Mouse (Mus musculus) forelimb bud, embryonic 11.5 days (tissue): Measurements from ENCODE around the gene Kdm2b.
"Not testable (repeated sequence)": the region's sequence is repeated elsewhere in the genome, so short reads cannot be mapped to it uniquely, and the experiment has no call there.

Experiments used
- DNase-seq: peaks from one replicate; pipeline ENCODE4 v3.0.0-alpha.2; 2012; ENCODE audit warnings: low read depth, low spot score

The Kdm2b gene

DNA sequence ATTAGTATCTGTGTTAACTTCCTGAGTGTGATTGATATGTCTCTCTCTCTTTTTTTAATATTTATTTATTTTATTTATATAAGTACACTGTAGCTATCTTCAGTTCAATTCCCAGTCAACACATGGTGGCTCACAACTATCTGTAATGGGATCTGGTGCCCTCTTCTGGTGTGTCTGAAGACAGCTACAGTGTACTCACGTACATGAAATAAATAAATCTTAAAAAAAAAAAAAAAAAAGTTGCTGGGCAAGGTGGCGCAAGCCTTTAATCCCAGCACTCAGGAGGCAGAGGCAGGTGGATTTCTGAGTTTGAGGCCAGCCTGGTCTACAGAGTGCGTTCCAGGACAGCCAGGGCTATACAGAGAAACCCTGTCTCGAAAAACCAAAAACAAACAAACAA, 14.9 kb downstream of the Kdm2b start:
- not testable (repeated sequence) for DNase-seq

- no peak for DNase-seq
These were observed 17.5 kb downstream of the Kdm2b start for GRCm38 (mm10) chr5:122972116-122972515.

DNA sequence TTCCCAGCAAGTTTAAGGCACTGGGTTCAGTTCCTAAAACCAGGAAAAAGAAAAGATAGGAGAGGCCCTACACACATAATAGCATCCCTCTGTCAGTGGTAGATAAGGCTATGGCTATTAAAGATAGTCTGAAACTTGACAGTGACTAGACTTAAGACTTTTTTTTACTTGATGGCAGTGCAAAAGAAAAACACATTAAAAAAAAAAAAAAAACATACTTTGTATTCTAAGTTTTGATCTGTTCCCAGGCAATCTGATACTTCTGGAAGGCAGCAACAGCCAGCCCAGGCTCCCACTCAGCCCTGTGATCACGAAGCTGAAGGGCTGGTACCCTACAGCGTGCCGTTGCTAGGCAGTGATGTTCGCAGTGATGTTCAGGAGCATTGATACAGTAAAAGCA, 18.2 kb downstream of the Kdm2b start:
- no peak for DNase-seq

DNA sequence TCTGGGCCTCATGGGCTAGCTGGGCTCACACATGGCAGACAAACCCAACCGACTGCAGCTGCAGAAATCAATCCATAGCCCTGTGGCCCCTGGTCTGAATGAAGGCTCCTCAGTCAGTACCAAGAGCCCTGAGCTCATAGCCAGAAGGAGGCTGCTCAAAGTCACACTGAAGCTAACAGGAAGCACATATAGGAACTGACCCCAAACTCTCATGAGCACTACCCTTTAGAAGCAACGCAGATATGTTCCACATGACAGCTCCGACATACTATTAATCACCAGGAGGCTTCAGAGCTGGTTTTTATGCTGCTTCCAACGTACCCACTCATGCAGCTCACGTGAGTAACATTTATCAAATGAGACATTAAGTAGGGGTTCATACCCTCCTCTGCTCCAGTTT, 19.6 kb downstream of the Kdm2b start:
- DNase-seq, result no peak

DNA sequence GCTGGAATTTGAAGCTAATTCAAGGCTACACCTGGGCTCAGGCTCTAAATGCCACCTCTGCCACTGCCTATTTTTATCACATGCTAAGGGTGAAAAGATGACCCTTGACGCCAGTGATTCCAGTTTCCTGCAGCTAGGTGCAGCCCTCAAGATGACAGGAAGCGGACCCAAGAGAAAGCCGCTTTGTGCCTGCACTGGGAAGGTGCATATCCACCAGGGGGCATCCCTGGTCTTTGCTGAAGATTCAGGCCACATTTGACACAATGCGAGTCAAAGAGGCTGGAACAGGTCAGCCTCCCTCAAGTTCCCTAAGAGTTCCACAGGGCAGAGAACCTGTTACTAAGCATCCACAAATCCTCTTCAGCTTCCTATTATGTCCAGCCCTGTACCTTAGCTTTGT, 21.3 kb downstream of the Kdm2b start:
- DNase-seq, result peak; percentile 67

- DNase-seq, result no peak
These were observed 24.2 kb downstream of the Kdm2b start for GRCm38 (mm10) chr5:122965427-122965826.

DNA sequence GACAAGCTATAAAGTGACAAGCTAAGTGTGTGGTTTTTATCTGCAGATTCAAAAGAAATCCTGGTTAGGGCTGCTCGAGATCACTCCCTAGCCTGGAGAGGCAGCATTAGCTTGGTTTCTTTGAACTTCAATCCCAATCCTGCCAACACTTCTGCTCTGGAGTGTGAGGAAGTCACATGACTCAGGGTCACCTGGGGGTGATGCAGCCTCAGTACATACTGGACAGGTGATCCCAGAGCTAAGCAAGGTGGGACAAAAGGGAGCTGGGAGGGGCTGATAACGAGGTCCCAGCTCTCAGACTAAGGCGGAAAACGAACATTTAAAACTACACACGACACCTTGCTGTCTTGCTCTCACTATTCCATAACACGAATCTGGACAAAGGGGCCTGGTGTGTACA, 24.8 kb downstream of the Kdm2b start:
- DNase-seq, result no peak

DNA sequence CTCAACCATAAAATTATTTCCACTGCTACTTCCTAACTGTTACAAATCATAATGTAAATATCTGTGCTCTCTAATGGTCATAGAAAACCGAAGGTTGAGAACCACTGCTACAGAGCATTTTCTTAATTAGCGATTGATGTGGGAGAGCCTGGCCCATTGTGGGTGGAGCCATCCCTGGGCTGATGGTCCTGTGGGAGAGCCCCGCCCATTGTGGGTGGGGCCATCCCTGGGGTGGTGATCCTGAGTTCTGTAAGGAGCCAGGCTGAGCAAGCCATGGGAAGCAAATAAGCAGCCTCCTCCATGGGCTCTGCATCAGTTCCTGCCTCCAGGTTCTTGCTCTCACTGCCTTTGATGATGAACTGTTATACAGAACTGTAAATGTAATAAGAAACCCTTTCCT, 27.7 kb downstream of the Kdm2b start:
- DNase-seq, result no peak

- DNase-seq, result no peak
These were observed 30.2 kb downstream of the Kdm2b start for GRCm38 (mm10) chr5:122959391-122959790.

GRCm38 (mm10) chr5:122956059-122956458, 33.6 kb downstream of the Kdm2b start:
- DNase-seq, result no peak

GRCm38 (mm10) chr5:122951913-122952641, 37.5 kb downstream of the Kdm2b start:
- no peak for DNase-seq

DNA sequence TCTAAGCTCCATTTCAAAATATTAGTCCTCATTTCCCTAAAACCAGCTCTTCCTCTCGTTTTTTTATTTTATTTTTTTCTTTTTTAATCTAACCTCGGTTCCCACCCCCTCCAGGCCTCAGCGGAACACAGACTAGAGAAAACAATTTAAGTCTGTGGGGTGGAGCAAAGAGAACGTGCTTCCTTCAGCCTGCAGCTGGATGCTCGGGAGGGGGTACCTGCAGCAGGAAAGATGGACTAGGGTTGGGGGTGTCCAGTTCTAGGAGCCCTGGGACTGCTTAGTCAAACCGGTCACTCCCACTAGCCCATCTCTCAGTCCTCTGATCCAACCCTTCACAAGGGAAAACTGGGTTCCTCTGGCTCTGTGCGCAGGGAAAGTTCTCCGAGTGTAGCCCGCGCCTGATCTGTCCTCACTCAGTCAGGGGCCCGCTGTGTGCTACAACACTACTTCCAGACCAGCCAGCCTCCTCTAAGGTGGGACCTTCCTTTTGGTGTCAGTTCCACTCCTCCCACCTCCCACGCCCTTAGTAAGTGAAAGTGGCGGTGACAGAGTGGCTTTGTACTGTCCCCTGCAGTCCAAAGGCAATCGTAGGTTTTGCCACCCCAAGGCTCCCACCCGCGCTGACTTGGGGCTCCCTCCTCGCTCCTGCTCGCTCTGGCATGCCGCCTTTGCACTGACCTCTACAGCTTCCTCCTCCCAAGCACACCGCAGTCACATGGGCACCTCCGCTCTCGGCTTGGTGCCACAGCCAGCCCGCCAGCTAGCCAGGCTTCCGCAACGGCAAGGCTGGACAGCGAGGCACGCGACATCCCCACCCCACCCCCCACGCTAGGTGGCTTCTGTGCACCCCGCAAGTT, 38.3 kb downstream of the Kdm2b start:
- no peak for DNase-seq

GRCm38 (mm10) chr5:122950329-122950953, 39.2 kb downstream of the Kdm2b start:
- DNase-seq, result peak; percentile 60

DNA sequence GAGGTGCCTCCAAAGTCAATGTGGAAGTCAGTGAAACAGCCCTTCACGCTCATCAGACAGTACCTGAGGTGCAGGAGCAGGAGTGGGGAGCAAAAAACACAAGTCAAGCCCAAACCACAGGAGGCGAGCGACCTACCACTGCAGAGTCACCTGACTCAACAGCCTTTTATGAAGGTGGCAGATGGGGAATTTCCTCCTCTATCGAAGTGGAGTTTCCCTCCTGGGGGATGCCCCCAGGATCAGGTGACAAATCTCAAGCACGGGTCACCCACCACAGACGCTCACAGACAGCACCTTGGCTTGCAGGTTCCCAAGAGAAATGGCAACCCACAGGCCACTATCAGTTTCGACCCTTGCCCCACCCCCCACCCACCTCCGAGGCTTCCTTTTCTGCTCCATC, 40.5 kb downstream of the Kdm2b start:
- no peak for DNase-seq

GRCm38 (mm10) chr5:122947534-122947933, 42.1 kb downstream of the Kdm2b start:
- DNase-seq, result no peak

DNA sequence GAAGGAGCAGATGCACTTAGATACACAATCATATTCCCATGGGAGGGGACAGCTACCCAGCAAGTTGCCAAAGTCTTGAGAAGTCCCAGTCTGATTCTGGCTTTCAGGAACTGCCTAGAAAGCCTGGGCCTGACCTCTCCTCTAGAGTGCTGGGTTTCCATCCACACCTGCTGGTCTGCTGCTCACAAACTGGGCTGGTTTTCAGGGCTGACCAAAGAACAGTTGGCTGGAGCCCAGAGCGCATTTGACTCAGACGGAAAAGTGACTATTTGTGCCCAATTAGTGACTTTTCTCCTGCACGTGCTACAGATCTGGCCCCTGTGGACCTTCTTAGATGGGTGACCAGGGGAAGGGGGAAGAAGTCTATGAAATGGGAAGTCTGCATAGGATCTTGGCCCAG, 50.9 kb downstream of the Kdm2b start:
- DNase-seq, result no peak

DNA sequence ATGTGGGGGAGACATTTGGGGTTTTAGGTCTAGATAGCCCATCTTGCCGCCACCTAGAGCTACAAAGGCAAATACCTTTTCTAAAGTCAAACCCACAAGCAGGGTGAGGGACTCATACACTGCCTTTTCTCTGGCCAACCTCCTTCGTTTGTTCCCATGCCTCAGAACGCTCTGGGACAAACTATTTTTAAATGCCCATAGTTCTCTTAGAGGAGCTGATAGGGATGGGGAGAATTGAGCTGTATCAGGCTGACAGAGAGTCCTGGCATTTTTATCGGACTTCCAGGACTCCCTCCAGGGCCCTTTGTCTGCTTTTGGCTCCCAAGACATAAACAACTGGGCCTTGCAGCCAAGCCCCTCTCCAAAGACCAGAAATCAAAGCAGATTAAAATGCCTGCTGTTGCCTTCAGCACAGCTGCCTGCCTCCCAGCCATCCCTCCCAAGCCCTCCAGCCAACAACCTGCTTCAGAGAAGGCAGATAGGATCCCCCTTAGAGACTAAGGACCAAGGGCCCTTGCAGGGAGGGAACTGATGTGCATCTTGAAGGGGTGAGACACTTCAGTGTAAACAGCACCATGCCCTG, 51.6 kb downstream of the Kdm2b start:
- DNase-seq, result no peak

DNA sequence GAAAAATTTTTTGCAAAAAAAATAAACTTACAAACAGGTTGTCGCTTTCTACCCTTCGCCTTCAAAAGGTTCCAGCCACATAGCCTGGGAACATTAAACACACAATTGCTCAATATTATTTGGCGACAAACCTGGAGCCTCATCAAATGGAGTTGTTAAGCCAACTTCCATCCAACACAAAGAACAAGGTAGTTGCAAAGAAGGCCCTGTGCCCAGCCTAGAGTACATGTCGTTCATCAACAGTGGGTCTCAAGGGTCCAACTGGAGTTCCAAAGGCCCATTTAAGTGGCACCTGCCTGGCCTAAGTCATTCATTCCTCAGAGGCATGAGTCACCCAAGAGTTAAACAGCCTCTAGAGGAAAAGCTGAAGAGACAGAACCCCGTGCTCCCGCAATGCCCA, 52.6 kb downstream of the Kdm2b start:
- DNase-seq, result no peak

GRCm38 (mm10) chr5:122935810-122936209, 53.8 kb downstream of the Kdm2b start:
- DNase-seq, result no peak

- DNase-seq, result no peak
These were observed 58.6 kb downstream of the Kdm2b start for GRCm38 (mm10) chr5:122930991-122931390.

- DNase-seq, result no peak
These were observed 61.3 kb downstream of the Kdm2b start for GRCm38 (mm10) chr5:122928293-122928692.

DNA sequence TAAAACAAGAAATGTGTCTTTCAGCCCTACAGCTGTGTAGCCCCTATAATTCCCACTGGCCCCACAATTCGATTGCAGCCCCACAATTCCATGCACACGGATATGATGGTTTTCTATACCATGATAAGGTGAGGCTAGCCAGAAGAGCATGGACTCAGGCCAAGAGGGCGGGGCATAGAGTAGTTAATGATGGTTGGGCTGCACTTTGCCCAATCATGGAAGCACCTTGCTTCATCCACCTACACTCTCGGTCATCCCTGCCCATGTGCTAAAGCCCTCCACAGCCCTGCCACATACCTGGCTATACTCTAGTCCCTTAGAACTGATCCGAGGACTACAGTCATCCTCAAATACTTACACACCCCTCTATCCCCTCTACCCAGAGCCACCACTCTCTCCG, 61.9 kb downstream of the Kdm2b start:
- DNase-seq, result no peak
